Mouse (Mus musculus): Measurements from ENCODE around the gene Hap1. TPM values are rescaled to one million over a fixed set of nuclear protein-coding genes. Genes with fewer than 3 reads are reported as not detected.

Gene Hap1
- polyA plus RNA-seq, 1 experiment from 2014 or later, result 1.5 TPM

DNA sequence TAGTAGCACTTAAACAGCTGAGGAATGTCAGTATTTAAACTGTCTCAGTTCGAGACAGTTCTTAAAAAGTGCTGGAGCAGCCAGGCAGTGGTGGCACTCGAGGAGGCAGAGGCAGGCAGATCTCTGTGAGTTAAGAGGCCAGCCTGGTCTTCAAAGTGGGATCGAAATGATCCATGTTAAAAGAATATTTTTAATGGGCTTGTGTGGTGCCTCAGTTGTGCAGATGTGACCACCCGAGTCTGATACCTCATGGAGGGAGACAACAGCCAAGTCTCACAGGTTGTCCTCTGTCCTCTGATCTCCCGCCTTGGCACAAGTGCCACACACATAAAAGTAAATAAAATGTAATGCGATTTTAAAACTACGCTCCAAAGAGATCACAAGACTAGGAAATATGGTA is 42.6 kb upstream of the Hap1 start:
- H3K9ac ChIP-seq (ENCODE audit: low read depth, low read length), result no peak overlapping the region
- no peak overlapping the region for H3K4me2 ChIP-seq
- DNase-seq (ENCODE audit: low spot score) (no peak), ATAC-seq (replicated peaks; ENCODE audit: low FRiP score) (no peak)
- no peaks in the 10 kb centered on the region for H3K9me3 ChIP-seq (ENCODE audit: control insufficient read depth, low read length)
- H3K4me1 ChIP-seq (replicated peaks; ENCODE audit: control insufficient read depth, insufficient read depth, low read length), result peaks cover 36% of the 10 kb centered on the region
- H3K27ac ChIP-seq (ENCODE audit: low read depth, low read length), result no peak overlapping the region
- no peaks in the 10 kb centered on the region for H3K36me3 ChIP-seq (ENCODE audit: control insufficient read depth, insufficient read depth, low read length)
- WGBS, result 87% methylated on average over 7 of the region's 7 CpGs
- no peaks in the 10 kb centered on the region for H3K27me3 ChIP-seq (replicated peaks; ENCODE audit: control insufficient read depth, insufficient read depth, low read length)
- H3K4me3 ChIP-seq (ENCODE audit: low read depth, low read length), result no peak overlapping the region

DNA sequence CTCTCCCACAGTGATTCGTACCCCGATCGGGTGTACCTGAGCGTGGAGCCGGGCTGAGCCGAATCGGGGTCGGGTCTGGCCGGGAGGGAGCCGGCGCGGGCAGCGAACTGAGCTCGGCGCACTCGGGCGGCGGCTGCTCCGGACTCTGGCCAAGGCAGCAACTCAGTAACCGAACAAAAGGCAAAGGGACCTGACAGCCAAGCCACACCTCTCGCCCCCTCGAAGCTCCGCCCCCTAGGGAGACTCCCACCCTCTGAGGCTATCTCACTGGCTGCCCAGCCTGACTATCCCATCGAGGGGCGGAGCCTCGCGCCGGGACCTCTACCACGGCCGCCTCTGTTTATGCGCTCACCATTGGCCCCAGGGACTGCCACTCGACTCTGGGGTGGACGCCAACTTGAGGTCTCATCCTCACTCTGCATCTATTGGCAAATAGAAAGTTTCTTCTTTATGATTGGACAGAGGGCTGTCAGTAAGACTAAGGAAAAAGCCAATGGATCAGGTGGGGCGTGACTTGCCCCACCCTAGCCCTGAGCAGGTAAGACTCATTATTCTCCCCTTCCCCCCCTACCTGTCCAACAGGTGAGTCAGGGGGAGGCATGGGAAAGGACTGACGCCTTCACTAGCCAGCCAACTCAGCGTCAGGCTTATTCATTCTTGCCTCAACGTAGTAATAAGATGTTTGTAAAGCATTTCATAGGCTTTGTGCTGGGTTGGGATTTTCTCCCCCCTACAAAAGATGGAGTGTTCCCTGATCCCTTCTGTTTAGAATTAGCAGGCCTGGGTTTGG is 41.9 kb upstream of the Hap1 start, which contains the start of gene Jup:
Gene Jup (minus strand): TSS at position 164 of the 790 bp plus-strand sequence.
- Histone ChIP-seq H3K36me3 (ENCODE audit: control insufficient read depth, insufficient read depth, low read length) (no peaks in the 10 kb centered on the region; the same call in 1 of the 2 replicates), H3K4me3 (ENCODE audit: low read depth, low read length) (peak within 1 kb of the TSS; percentile 71), H3K9ac (ENCODE audit: low read depth, low read length) (peak within 1 kb of the TSS; percentile 69), H3K4me1 (replicated peaks; ENCODE audit: control insufficient read depth, insufficient read depth, low read length) (peaks cover 29% of the 10 kb centered on the region), H3K4me2 (peak within 1 kb of the TSS; percentile 73), H3K9me3 (ENCODE audit: control insufficient read depth, low read length) (no peaks in the 10 kb centered on the region), H3K27ac (ENCODE audit: low read depth, low read length) (peak within 1 kb of the TSS; percentile 70; the same call in 1 of the 2 replicates), H3K27me3 (replicated peaks; ENCODE audit: control insufficient read depth, insufficient read depth, low read length) (no peaks in the 10 kb centered on the region)
- DNase-seq (ENCODE audit: low spot score), result peak; percentile 98
- peak; percentile 97 for ATAC-seq (replicated peaks; ENCODE audit: low FRiP score)
- WGBS, result 1% methylated on average over 37 of the region's 37 CpGs

DNA sequence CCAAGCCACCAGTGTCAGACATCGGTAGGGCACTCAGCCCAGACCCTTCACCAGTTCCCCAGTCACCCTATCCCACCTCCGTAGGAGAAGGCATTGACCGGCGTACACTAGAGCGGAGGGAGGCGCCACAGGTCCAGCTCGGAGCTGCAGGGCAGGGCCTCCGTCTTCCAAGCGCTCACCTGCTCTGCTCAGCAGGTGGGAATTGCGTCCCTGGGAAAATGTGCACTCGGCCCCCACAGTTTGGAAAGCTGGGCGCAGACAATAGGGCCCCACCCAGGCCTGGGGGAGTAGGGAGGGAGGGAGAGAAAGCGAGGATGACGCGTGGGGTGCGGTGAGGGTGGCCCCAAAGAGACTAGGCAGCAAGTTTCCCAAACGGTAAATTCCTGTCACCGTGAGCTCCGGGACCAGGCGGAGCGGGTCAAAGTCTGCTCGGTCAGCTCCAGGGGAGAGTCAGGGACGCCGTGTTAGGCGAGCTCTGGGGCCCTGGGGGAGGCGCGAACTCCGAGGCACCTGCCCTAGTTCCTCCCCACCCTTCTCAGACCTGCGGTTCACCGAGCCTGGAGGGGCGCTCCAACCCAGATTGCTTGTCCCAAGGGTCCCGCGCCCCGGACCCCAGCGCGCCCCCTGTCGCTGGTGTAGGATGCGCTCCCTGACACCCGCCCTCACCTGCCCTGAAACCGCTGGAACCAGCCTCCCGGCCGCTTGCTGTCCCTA is 41.1 kb upstream of the Hap1 start:
- Histone ChIP-seq H3K9me3 (ENCODE audit: control insufficient read depth, low read length) (no peaks in the 10 kb centered on the region), H3K27ac (ENCODE audit: low read depth, low read length) (peak overlapping the region; percentile 70; the same call in 1 of the 2 replicates), H3K4me1 (replicated peaks; ENCODE audit: control insufficient read depth, insufficient read depth, low read length) (peaks cover 21% of the 10 kb centered on the region), H3K36me3 (ENCODE audit: control insufficient read depth, insufficient read depth, low read length) (no peaks in the 10 kb centered on the region; the same call in 1 of the 2 replicates), H3K4me2 (peak overlapping the region; percentile 73), H3K9ac (ENCODE audit: low read depth, low read length) (peak overlapping the region; percentile 69), H3K4me3 (ENCODE audit: low read depth, low read length) (peak overlapping the region; percentile 71), H3K27me3 (replicated peaks; ENCODE audit: control insufficient read depth, insufficient read depth, low read length) (no peaks in the 10 kb centered on the region)
- peak; percentile 39 for ATAC-seq (replicated peaks; ENCODE audit: low FRiP score)
- 3% methylated on average over 42 of the region's 42 CpGs for WGBS
- DNase-seq (ENCODE audit: low spot score), result peak; percentile 55

DNA sequence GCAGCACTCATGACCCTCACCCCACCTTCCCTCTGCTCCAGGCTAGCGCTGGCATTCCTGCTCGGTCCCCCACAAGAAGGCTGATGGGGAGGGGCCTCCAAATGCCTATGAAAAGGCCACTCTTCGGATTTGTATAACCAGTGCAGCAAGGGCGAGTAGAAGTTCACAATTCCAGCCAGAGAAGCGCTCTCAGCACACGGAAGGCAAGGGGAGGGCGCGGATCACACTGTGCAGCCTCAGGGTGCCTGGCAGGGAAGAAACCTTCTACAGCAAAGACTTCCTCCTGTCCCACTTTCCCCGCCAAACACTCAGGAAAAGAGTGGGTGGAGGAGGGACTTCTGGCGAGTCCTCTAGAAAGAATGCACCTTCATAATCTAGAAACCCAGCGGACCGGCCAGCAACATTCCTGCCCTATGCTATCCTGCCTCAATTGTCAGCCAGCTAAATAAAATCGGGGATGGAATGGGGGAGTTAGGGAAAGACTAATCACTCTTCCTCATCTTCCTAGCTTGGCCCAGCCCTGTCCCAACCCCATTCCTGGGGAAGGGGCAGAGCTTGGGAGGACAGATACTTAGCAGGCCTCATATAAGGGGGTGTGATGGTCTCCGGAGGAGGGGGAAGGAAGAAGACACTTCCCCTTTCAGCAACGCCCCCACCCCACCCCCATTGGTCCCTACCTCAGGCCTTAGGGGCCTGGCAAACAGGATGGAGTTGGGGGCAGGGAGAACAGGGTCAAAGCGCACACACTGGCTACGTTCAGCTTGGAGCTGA is 40.1 kb upstream of the Hap1 start:
- Histone ChIP-seq H3K9ac (ENCODE audit: low read depth, low read length) (0 out of 2 replicates have a peak overlapping the region, but pooled peaks have one; percentile 16), H3K4me1 (replicated peaks; ENCODE audit: control insufficient read depth, insufficient read depth, low read length) (peaks cover 21% of the 10 kb centered on the region), H3K36me3 (ENCODE audit: control insufficient read depth, insufficient read depth, low read length) (no peaks in the 10 kb centered on the region; the same call in 1 of the 2 replicates), H3K27me3 (replicated peaks; ENCODE audit: control insufficient read depth, insufficient read depth, low read length) (no peaks in the 10 kb centered on the region), H3K27ac (ENCODE audit: low read depth, low read length) (peak overlapping the region; percentile 70; the same call in 1 of the 2 replicates), H3K9me3 (ENCODE audit: control insufficient read depth, low read length) (no peaks in the 10 kb centered on the region), H3K4me3 (ENCODE audit: low read depth, low read length) (peak overlapping the region; percentile 71), H3K4me2 (peak overlapping the region; percentile 73)
- DNase-seq (ENCODE audit: low spot score), result no peak
- WGBS, result 22% methylated on average over 17 of the region's 17 CpGs
- no peak for ATAC-seq (replicated peaks; ENCODE audit: low FRiP score)

DNA sequence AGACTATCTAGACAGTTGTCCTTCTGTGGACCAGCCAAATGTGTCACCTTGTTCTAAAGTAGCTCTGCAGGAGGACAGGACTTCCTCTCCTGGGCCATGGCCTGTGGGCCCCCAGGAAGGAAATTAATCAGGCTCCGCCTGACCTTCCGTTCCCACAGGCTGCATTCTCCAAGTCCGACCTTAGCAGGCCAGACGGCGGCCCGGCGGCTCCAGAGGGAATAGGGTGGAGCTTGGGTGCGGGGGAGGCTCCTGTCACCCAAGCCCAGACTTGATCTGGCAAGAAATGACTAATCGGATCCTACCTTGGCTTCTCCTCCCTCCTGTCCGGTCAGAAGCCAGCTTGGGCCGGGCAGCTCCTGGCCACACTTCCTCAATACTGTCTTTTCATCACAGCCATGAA is 39.3 kb upstream of the Hap1 start:
- Histone ChIP-seq H3K4me2 (peak overlapping the region; percentile 73), H3K4me1 (replicated peaks; ENCODE audit: control insufficient read depth, insufficient read depth, low read length) (peaks cover 30% of the 10 kb centered on the region), H3K27ac (ENCODE audit: low read depth, low read length) (peak overlapping the region; percentile 0; the same call in 1 of the 2 replicates), H3K27me3 (replicated peaks; ENCODE audit: control insufficient read depth, insufficient read depth, low read length) (no peaks in the 10 kb centered on the region), H3K4me3 (ENCODE audit: low read depth, low read length) (no peak overlapping the region; the same call in 1 of the 2 replicates), H3K36me3 (ENCODE audit: control insufficient read depth, insufficient read depth, low read length) (no peaks in the 10 kb centered on the region; the same call in 1 of the 2 replicates), H3K9me3 (ENCODE audit: control insufficient read depth, low read length) (no peaks in the 10 kb centered on the region), H3K9ac (ENCODE audit: low read depth, low read length) (no peak overlapping the region)
- WGBS, result 12% methylated on average over 11 of the region's 11 CpGs
- no peak for ATAC-seq (replicated peaks; ENCODE audit: low FRiP score)
- DNase-seq (ENCODE audit: low spot score), result no peak

DNA sequence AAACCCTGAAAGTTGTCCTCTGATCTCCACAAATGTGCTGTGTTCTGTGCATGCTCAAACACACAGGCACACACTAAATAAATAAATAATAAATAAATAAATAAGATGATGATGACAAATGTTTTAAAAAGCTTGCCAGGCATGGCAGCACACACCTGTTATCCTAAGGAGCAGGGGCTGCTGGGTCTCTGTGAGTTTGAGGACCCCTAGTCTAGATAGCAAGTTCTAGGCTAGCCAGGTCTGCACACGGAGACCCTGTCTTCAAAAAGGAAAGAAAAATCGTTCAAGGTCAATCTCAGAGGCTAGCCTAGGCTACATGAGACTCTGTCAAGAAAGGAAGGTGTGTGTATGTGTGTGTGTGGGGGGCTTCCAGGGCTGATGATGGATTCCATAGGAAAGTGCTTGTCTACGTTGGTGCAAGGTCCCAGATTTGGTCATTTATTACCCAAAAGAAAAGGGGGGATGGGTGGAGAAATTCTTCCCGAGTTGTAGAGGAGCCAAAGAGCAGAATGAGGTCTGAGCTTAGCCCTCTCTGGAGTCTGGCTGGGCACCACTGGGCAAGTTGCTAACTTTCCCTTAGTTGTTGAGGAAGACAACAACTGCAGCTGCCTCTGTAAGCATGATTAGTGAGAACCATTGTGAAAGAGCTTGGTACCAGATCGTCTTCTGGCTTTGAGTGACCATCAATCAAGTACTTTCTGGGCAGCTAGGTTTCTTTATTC is 38.6 kb upstream of the Hap1 start:
- H3K27me3 ChIP-seq (replicated peaks; ENCODE audit: control insufficient read depth, insufficient read depth, low read length), result no peaks in the 10 kb centered on the region
- no peaks in the 10 kb centered on the region for H3K9me3 ChIP-seq (ENCODE audit: control insufficient read depth, low read length)
- H3K4me1 ChIP-seq (replicated peaks; ENCODE audit: control insufficient read depth, insufficient read depth, low read length), result peaks cover 37% of the 10 kb centered on the region
- no peak overlapping the region for H3K27ac ChIP-seq (ENCODE audit: low read depth, low read length)
- H3K36me3 ChIP-seq (ENCODE audit: control insufficient read depth, insufficient read depth, low read length), result no peaks in the 10 kb centered on the region; the same call in 1 of the 2 replicates
- no peak for ATAC-seq (replicated peaks; ENCODE audit: low FRiP score)
- H3K9ac ChIP-seq (ENCODE audit: low read depth, low read length), result no peak overlapping the region
- 51% methylated on average over 5 of the region's 5 CpGs for WGBS
- H3K4me2 ChIP-seq, result peak overlapping the region; percentile 73
- H3K4me3 ChIP-seq (ENCODE audit: low read depth, low read length), result no peak overlapping the region
- no peak for DNase-seq (ENCODE audit: low spot score)

DNA sequence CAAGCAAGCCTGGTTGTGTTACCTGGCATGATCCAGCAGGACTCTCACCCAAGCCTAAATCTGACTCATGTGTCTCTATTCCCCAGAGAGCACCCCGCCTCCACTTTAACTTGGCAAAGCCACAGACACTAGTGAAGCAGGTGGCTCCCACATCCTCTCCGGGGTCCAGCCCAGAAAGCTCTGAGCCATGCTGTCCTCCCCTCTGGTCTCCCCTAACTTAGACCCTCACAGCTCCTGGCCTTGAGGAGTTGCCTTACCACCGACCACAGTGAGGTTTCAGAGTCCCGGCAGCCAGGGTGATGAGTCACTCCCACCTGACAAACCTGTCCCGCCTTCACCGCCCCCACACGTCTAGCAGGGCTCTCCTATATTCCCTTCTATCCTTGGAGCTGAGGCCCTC is 37.8 kb upstream of the Hap1 start:
- Histone ChIP-seq H3K36me3 (ENCODE audit: control insufficient read depth, insufficient read depth, low read length) (no peaks in the 10 kb centered on the region; the same call in 1 of the 2 replicates), H3K9ac (ENCODE audit: low read depth, low read length) (no peak overlapping the region), H3K4me2 (no peak overlapping the region), H3K27me3 (replicated peaks; ENCODE audit: control insufficient read depth, insufficient read depth, low read length) (no peaks in the 10 kb centered on the region), H3K4me3 (ENCODE audit: low read depth, low read length) (no peak overlapping the region), H3K9me3 (ENCODE audit: control insufficient read depth, low read length) (no peaks in the 10 kb centered on the region), H3K4me1 (replicated peaks; ENCODE audit: control insufficient read depth, insufficient read depth, low read length) (peaks cover 35% of the 10 kb centered on the region), H3K27ac (ENCODE audit: low read depth, low read length) (no peak overlapping the region)
- 57% methylated on average over 7 of the region's 7 CpGs for WGBS
- DNase-seq (ENCODE audit: low spot score) (no peak), ATAC-seq (replicated peaks; ENCODE audit: low FRiP score) (no peak)

DNA sequence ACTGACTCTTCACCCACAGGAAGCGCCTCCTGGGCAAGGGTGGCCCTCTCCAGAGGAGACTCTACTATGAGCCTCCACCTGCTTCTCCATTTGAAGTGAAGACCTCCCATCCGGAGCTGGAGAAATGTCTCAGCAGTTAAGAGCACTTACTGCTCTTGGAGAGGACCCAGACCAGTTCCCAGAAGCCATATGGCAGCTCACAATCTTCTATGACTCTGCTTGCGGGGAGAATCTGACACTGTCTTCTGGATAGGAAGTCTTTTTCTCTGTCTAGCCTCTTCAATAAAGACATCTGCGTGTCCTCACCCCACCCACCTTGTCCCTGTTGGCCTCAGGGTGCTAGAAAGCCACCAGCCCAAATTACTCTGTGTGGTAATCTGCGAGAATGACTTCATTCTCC is 37.0 kb upstream of the Hap1 start:
- Histone ChIP-seq H3K4me2 (no peak overlapping the region), H3K9me3 (ENCODE audit: control insufficient read depth, low read length) (no peaks in the 10 kb centered on the region), H3K4me3 (ENCODE audit: low read depth, low read length) (no peak overlapping the region), H3K27ac (ENCODE audit: low read depth, low read length) (no peak overlapping the region), H3K4me1 (replicated peaks; ENCODE audit: control insufficient read depth, insufficient read depth, low read length) (peaks cover 43% of the 10 kb centered on the region), H3K27me3 (replicated peaks; ENCODE audit: control insufficient read depth, insufficient read depth, low read length) (no peaks in the 10 kb centered on the region), H3K36me3 (ENCODE audit: control insufficient read depth, insufficient read depth, low read length) (no peaks in the 10 kb centered on the region; the same call in 1 of the 2 replicates), H3K9ac (ENCODE audit: low read depth, low read length) (no peak overlapping the region)
- no peak for DNase-seq (ENCODE audit: low spot score)
- 79% methylated on average over 5 of the region's 5 CpGs for WGBS
- ATAC-seq (replicated peaks; ENCODE audit: low FRiP score), result no peak

Measured in liver, embryonic 11.5 days (tissue).